Mouse (Mus musculus): ENCODE measurements at regions not wholly inside any gene's neighbourhood (a gene's known extent, or its start where the extent isn't known, plus 50 kb on each side); places are given as distances from the start of the nearest gene placed in this dataset.

DNA sequence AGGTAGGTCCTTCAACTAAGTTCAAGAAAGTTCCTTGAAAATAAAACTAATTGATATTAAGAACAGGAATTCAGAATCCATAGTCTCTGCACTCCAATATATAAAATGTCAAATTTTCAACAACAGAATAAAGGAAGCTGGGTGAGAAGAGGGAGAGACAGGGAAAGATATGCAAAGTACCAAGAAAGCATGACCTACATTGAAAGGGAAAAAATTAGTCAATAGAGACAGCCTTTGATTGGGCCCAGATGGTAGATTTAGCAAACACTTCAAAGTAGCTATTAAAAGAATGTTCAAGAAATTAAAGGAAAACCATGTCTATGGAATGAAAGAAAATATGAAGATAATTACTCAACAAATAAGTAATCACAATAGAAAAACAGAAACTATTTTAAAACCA is 460.0 kb upstream of the 2610301B20Rik start:
- TF ChIP-seq POLR2A (IDR thresholded peaks at IDR 0.05; ENCODE audit: low read depth, low read length): no peak
- no peak for TF ChIP-seq CTCF (IDR thresholded peaks at IDR 0.05; ENCODE audit: extremely low read depth, insufficient read length, insufficient replicate concordance, low read depth, low read length)
